Comparison of ENCODE assay signal across 19 mouse cellular contexts in genomic region chr1:151592085-151593017, GRCm38 (mm10). TPM values are rescaled to one million over a fixed set of nuclear protein-coding genes. Genes with fewer than 3 reads are reported as not detected.
DNase-seq lines count a peak whose midpoint lies in the region; ATAC-seq and TF ChIP-seq lines count a peak whose summit lies in the region.
"Had no signal": no experiment of that assay in that cellular context is flagged by ENCODE, and none has a peak within 500 bp of the region (broad histone marks: within the 10 kb centered on the region; RNA-seq: fewer than 3 reads in every experiment).

No protein-coding gene starts in this region.

- H3K36me3 ChIP-seq in heart, embryonic 16.5 days (ENCODE audit: control insufficient read depth, insufficient read depth) = no peaks in the 10 kb centered on the region
- no peaks in the 10 kb centered on the region for H3K36me3 ChIP-seq in midbrain, postnatal 0 days (ENCODE audit: insufficient read depth, low read length)
- H3K36me3 ChIP-seq: embryonic facial prominence, embryonic 15.5 days; forebrain, embryonic 12.5 days; limb, embryonic 13.5 days; liver, embryonic 15.5 days had no signal

- H3K9me3 ChIP-seq in heart, embryonic 16.5 days (replicated peaks; ENCODE audit: control insufficient read depth, low read length) = no peaks in the 10 kb centered on the region
- no peaks in the 10 kb centered on the region for H3K9me3 ChIP-seq in midbrain, postnatal 0 days (ENCODE audit: low read length)
- H3K9me3 ChIP-seq: embryonic facial prominence, embryonic 15.5 days; forebrain, embryonic 12.5 days; liver, embryonic 15.5 days had no signal

- H3K4me1 ChIP-seq in heart, embryonic 16.5 days (ENCODE audit: control insufficient read depth, insufficient read depth, low read length) = peaks cover 18% of the 10 kb centered on the region
- peaks cover 11% of the 10 kb centered on the region for H3K4me1 ChIP-seq in brown adipose tissue, adult 24 weeks (ENCODE audit: control insufficient read depth, insufficient read depth, insufficient read length, low read length)
- H3K4me1 ChIP-seq in midbrain, postnatal 0 days (ENCODE audit: insufficient read depth, low read length) = no peaks in the 10 kb centered on the region
- H3K4me1 ChIP-seq: forebrain, embryonic 12.5 days had no signal

- no peak for DNase-seq in heart, adult 18-20 months
- peak; percentile 62 for DNase-seq in brain, embryonic 14.5 days (ENCODE audit: low read depth)
- DNase-seq in midbrain, postnatal 0 days (ENCODE audit: low spot score) = no peak
- no peak for DNase-seq in thymus, postnatal 10 days (ENCODE audit: low spot score in 2 of 2)
- DNase-seq in spleen, postnatal 14 days (ENCODE audit: low spot score in 2 of 2) = no peak
- DNase-seq: adrenal gland, adult 8-10 months; cerebellum, adult 9-10 months; kidney, postnatal 14 days; right cerebral cortex, postnatal 4 days; thymus, postnatal 25 days had no signal

- H3K27ac ChIP-seq in heart, embryonic 16.5 days (ENCODE audit: low read length) = peak overlapping the region; percentile 35; the same call in 1 of the 2 replicates
- peak overlapping the region; percentile 19; the same call in 1 of the 2 replicates for H3K27ac ChIP-seq in brown adipose tissue, adult 24 weeks (replicated peaks; ENCODE audit: low read depth, low read length)
- no peak overlapping the region for H3K27ac ChIP-seq in midbrain, postnatal 0 days (ENCODE audit: low read depth, low read length)
- H3K27ac ChIP-seq: embryonic facial prominence, embryonic 15.5 days; limb, embryonic 13.5 days; liver, embryonic 15.5 days had no signal

- H3K9ac ChIP-seq in heart, embryonic 16.5 days (ENCODE audit: low read length) = 0 out of 2 replicates have a peak overlapping the region, but pooled peaks have one; percentile 7
- H3K9ac ChIP-seq in midbrain, postnatal 0 days (replicated peaks; ENCODE audit: low read length, poor library complexity, severe bottlenecking) = no peak overlapping the region
- H3K9ac ChIP-seq: embryonic facial prominence, embryonic 15.5 days; forebrain, embryonic 12.5 days; limb, embryonic 13.5 days; liver, embryonic 15.5 days had no signal

- H3K4me3 ChIP-seq in heart, embryonic 16.5 days (ENCODE audit: low read length) = no peak overlapping the region
- H3K4me3 ChIP-seq in brown adipose tissue, adult 24 weeks (ENCODE audit: insufficient read depth, low read depth, low read length) = no peak overlapping the region
- H3K4me3 ChIP-seq in midbrain, postnatal 0 days (ENCODE audit: low read depth, low read length) = no peak overlapping the region
- H3K4me3 ChIP-seq: embryonic facial prominence, embryonic 15.5 days; forebrain, embryonic 12.5 days; limb, embryonic 13.5 days; liver, embryonic 15.5 days had no signal

- no peak for ATAC-seq in heart, embryonic 16.5 days (replicated peaks; ENCODE audit: extremely low read depth, insufficient read depth, low FRiP score)
- ATAC-seq in midbrain, postnatal 0 days (ENCODE audit: low FRiP score) = peak; percentile 27; the same call in 1 of the 2 replicates
- ATAC-seq in frontal cortex, adult (ENCODE audit: low TSS enrichment) = no peak
- ATAC-seq: CD4-positive, CD25-positive, alpha-beta regulatory T cell, adult 4 months; intestine, postnatal 0 days had no signal

- no peak for TF ChIP-seq POLR2A in brain, embryonic 14.5 days (IDR thresholded peaks at IDR 0.05; ENCODE audit: borderline replicate concordance, extremely low read depth, insufficient read depth, insufficient read length, poor library complexity, severe bottlenecking)

- no peak for TF ChIP-seq CTCF in brain, embryonic 14.5 days (IDR thresholded peaks at IDR 0.05; ENCODE audit: borderline replicate concordance, extremely low read depth, insufficient read depth, insufficient read length)
- TF ChIP-seq CTCF in midbrain, postnatal 0 days (IDR thresholded peaks at IDR 0.05) = no peak

- H3K27me3 ChIP-seq in heart, embryonic 16.5 days (ENCODE audit: control insufficient read depth, insufficient read depth, low read length) = no peaks in the 10 kb centered on the region
- H3K27me3 ChIP-seq in midbrain, postnatal 0 days (ENCODE audit: insufficient read depth, low read length) = no peaks in the 10 kb centered on the region
- H3K27me3 ChIP-seq: embryonic facial prominence, embryonic 15.5 days; forebrain, embryonic 12.5 days; limb, embryonic 13.5 days; liver, embryonic 15.5 days had no signal

- 58% methylated on average over 13 of the region's 13 CpGs for WGBS in heart, embryonic 16.5 days
- WGBS in midbrain, postnatal 0 days = 46% methylated on average over 13 of the region's 13 CpGs

- peak overlapping the region; percentile 28 for H3K4me2 ChIP-seq in heart, embryonic 16.5 days (ENCODE audit: low read depth, low read length)
- no peak overlapping the region for H3K4me2 ChIP-seq in midbrain, postnatal 0 days (ENCODE audit: low read depth, low read length, poor library complexity, severe bottlenecking)
- H3K4me2 ChIP-seq: embryonic facial prominence, embryonic 15.5 days; forebrain, embryonic 12.5 days; limb, embryonic 13.5 days; liver, embryonic 15.5 days had no signal

RNA-seq across cellular contexts. Expression of gene Fam129a, which starts 21.4 kb away (rescaled TPM):
- 11.9 and 13.7 TPM in 2 replicates for polyA plus RNA-seq in heart, embryonic 16.5 days (2015; fragmentation: Nextera tagmentation; extraction: Ambion mirVana)
- total RNA-seq in heart, adult 18-20 months (2021) = 10 to 100 TPM; 10.6 to 11.9 TPM
- 0.50 and 0.90 TPM in 2 replicates for polyA plus RNA-seq in brain, embryonic 14.5 days (2012; rRNA removed)
- 18.9 and 19.8 TPM in 2 replicates for polyA plus RNA-seq in brown adipose tissue, adult 24 weeks (2012; ENCODE audit: insufficient read depth, insufficient read length, missing spikeins)
- 1.4 and 3.5 TPM in 2 replicates for total RNA-seq in midbrain, postnatal 0 days (2014; rRNA removed)
- 1.2 and 1.6 TPM in 2 replicates for polyA plus RNA-seq in midbrain, postnatal 0 days (2015; fragmentation: Nextera tagmentation; extraction: Ambion mirVana)
